Mouse (Mus musculus): Measurements from ENCODE around the gene Hfe.

DNA sequence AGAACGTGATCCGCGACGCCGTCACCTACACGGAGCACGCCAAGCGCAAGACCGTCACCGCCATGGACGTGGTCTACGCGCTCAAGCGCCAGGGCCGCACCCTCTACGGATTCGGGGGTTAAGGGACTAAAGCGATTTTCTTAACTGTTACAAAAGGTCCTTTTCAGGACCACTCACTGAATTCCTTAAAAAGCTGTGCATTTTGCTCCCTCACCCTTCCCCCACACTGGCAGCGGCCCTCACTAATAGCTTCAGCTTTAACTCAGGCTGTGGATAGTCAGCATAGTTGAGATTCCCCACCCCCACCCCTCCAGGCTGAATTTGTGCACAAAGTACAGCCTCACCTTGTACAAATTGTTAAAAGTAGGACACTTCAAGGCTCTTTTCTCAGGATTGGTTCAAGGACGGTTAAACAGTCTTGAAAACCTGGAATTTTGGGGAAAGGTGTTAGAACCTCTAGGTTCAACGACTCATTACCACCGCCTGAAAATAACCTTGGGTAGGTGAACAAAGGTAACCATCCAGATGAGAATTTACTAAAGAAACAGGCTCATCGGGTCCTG lies 46.6 kb upstream of the Hfe start:
- TF ChIP-seq CTCF (IDR thresholded peaks at IDR 0.05; ENCODE audit: extremely low read depth, insufficient read length, insufficient replicate concordance, low read depth, low read length) (no peak), POLR2A (IDR thresholded peaks at IDR 0.05; ENCODE audit: low read depth, low read length) (no peak)

Measured in small intestine, adult 2 months (tissue).